Mouse (Mus musculus) lung, adult 2 months (tissue): ENCODE data around the gene Pnma1.

Experiments used
- CTCF ChIP-seq: fragments of 200-500 bp; IDR thresholded peaks from 2 replicates; pipeline ENCODE4 v1.5.1; 2011; ENCODE audit warnings: mild to moderate bottlenecking, low read length, control low read depth; ENCODE audit not compliant: insufficient read depth
- POLR2A ChIP-seq: fragments of 200-500 bp; IDR thresholded peaks from 2 replicates; pipeline ENCODE4 v1.6.1; 2011; ENCODE audit warnings: low read depth, mild to moderate bottlenecking, control low read depth, low read length, borderline replicate concordance; ENCODE audit errors: extremely low read depth

- TF ChIP-seq POLR2A (no peak), CTCF (no peak)
These were observed 23.9 kb upstream of the Pnma1 start for GRCm38 (mm10) chr12:84172216-84172615.
